Mouse (Mus musculus): ENCODE data around the gene Ptpro. TPM values are rescaled to one million over a fixed set of nuclear protein-coding genes. Genes with fewer than 3 reads are reported as not detected.
A peak's percentile ranks its signal among the peaks of the same experiment; 100 is the strongest.
"Not testable (repeated sequence)": the region's sequence is repeated elsewhere in the genome, so short reads cannot be mapped to it uniquely, and the experiment has no call there.

The Ptpro gene
- total RNA-seq, 2 experiments from 2014 or later: 24.6 to 41.4 TPM

DNA sequence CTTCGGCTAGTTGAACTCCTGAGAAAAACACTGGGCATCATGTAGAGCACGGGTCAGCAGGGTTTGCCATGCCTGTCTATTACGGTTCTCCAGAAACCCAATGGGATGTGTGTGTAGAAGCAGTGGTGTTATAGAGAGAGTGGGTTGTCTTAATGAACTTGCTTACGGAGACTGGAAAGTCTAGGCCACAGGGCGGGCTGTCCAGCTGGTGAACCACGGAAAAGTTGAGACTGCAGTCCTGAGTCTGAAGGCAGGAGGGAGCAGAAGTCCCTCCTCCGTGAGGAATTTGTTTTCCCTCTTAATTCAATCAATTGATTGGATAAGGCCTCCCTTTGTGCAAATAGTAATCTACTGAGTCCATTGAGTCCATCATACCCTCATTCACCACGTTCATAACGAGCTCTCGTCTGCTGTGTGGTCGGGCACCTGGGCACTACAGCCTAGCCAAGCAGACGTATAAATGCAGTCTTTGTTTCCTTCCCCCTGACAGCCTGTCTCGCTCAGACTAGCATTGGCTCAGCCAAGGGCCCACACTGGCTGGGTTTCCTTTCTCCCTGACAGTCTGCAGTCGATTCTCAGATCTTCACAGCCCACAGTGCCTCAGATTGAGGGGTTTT lies 181.5 kb downstream of the Ptpro start:
- intact Hi-C loops (cut with DNase I): no loop called here
- DNase-seq (ENCODE audit: low spot score in 2 of 2): no peak

DNA sequence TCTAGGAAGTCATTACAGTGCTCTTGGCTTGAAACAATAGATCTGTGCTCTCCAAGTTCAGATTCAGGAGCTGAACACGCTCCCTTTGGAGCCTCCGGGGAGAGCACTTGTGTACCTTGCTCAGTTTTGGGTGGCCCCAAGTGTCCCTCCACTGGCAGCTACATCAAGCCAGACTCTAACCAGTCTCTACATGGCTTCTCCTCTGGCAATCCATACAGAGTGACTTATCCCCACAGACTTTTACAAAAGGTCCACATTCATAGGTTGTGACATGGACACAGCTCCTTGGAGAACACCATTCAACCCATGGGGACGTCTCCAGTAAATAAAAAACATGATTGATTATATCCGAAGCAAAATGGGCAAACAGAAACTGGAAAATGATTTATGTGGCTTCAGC lies 185.4 kb downstream of the Ptpro start:
- intact Hi-C loops (cut with DNase I): no loop called here
- DNase-seq (ENCODE audit: low spot score in 2 of 2): no peak

DNA sequence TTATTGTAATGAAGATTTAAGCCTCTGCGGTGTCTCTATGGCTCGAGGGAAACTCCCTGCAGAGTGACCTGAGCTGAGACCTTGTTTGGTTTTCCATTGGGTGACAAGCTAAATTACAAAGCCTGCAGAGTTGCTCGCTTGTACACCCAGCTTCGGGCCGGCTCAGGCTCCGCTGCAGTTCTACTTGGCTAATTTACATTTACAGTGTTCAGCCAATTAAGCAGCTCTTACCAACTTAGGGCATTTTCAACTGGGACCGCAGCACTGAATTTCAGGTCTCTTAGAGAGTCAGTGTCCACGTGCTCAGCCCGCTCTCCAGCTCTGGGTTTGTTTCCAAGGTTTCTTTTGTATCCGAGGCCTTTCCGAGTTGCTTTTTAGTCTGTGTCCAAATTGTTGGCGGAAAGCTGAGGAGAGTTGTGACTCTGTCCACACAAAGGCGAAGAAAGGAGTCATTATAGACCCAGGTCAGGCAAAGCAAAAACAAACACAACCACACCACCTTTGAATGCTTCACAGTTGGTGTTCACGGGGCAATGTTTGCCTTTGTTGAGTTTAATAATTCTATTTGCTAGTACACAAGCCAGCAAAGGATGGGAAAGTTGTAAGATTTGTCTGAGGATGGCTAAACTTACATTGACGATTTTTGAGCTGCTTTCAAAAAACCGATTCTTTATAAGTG lies 185.9 kb downstream of the Ptpro start:
- intact Hi-C loops (cut with DNase I): no loop called here
- DNase-seq (ENCODE audit: low spot score in 2 of 2): no peak

DNA sequence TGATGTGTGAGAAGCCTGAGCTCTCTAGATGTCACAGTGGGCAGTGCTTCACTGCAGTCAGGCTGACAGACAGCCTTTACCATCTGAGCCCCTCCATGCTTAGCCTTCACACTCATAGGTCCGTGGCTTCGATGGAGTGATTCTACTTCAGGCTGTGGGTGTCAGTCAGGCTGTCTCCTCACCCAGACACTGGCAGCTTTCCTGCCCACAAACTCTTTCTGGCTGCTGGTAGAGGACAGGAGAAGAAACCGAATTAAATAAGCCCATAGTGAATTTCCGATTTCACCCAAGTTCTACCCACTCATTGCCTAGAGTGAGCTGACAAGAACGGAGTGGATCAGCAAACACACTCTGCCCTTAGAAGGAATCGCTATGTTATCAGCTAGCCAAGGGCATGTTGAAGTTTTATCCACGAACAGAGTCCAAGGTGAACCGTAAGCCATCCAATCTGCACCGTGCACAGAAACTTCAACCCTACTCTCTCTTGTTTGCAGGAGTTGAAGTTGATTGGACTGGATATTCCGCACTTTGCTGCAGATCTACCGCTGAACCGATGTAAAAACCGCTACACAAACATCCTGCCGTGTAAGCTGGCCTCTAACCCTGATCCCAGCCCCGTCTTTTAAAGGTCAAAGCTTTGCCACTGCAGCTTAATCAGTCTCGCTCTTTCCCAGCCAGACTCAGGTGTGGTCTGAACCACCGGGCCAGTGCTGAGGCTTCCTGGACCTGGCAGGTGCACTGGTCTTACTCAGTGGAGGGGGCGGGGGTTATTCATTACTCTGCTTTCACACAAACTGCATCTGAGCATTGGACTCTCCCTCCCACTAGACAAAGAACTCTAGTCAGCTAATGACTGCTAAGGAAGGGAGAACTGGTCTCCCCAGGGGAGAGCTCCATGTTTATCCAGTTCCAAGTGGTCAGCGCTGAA lies 188.7 kb downstream of the Ptpro start:
- intact Hi-C loops (cut with DNase I): no loop called here
- DNase-seq (ENCODE audit: low spot score in 2 of 2): peak; percentile 25 to 29

DNA sequence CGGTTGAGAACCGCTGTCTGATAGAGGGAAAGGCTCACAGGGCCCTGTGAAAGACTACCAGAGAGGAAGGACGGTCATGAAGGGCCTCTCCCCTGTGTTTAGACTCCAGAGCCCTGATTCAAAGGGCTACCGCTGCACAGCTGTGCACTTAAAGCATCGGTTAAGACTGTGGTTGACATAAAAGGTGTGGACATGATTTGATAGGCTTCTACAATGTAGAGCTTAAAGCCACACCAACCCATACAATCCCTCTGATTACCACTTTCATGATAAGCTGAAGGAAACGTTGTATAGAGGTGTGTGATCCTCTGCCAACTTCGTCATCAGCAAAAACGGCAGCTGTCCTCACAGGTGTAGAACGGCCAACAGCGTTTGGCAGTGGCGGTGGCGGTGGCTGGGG lies 191.0 kb downstream of the Ptpro start:
- intact Hi-C loops (cut with DNase I): no loop called here
- no peak for DNase-seq (ENCODE audit: low spot score in 2 of 2)

DNA sequence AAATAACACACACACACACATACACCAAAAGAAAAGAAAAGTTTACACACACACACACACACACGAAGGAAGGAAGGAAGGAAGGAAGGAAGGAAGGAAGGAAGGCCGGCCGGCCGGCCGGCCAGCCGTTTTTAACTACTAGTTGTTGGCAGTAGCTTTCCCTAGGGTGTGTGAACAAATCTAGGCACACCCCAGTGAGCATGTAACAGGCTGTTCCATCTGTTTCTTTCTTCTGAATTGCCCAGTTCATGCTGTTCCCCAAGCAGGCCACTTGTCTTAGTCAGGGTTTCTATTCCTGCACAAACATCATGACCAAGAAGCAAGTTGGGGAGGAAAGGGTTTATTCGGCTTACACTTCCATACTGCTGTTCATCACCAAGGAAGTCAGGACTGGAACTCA lies 194.0 kb downstream of the Ptpro start:
- intact Hi-C loops (cut with DNase I); DNase-seq (ENCODE audit: low spot score in 2 of 2): not testable (repeated sequence)

DNA sequence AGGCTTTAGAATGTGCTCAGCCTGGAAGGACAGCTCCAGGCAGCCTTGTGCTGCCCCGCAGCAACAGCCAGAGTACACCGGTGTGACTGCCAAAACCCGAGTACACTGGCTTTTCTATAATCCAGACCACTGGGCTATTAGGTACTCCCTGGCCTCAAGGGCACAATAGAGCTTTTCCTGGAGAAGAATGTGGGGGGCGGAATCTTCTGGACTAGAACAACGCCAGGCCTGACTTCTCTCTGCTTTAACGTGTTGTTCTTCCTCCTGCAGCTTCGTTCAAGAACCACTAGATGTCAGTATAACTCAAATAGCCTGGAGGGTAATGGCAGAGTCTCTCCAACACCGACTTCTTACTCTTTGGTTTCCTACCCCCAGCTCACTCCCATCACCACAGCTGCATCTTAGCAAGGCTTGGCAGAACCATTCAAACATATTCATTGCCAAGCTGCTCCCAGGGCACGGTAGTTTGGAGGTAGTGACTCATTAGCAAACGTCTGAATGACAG lies 203.5 kb downstream of the Ptpro start:
- intact Hi-C loops (cut with DNase I): loop anchor here (1.0 to 5.0 kb wide), 3 partner anchors 192 to 269 kb away; no protein-coding TSS in a partner anchor

DNA sequence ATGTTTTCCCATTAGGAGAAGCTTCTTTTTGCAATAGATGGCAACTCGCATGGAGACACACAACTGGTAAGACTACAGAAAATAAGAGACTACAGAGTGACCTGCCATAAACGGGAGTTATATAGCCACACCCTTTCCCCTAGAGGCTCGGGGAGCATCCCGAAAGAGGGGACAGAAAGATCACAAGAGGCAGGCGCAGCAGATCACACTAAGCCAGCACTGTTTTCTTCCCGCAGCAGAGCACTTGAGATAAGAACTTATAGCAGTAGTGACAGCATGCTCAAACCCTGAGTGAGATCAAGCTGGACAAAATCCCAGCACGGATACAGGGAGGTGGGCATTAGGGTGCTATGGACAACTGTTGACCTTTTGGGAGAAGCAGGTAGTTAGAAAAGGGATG lies 203.9 kb downstream of the Ptpro start:
- no peak for DNase-seq (ENCODE audit: low spot score in 2 of 2)
- intact Hi-C loops (cut with DNase I): loop anchor here (5.0 kb wide), 2 partner anchors 191 to 206 kb away; no protein-coding TSS in a partner anchor

More for the DNA sequence above, 203.5 kb downstream of the Ptpro start:
- peak in 1 of 2 experiments; percentile 13 for DNase-seq (ENCODE audit: low spot score in 2 of 2)

DNA sequence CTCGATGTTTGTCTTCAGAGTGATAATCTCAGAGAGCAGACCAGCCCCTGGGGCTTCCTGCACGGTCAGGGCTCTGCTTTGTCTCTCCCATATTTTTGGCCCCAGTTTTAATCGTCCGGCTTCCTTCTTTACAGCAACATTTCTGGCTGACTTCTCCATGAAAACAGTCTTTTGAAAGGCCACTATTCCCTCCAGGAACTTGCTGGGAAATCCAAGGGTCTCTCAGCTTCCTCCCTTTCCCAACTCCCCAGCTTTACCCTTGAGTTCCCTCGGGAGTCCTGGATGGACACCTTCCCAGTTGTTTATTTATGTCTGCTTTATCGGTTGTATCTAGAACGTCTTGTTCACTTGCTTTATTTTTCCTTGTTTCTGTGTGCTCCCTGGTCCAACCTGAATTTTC lies 205.1 kb downstream of the Ptpro start:
- DNase-seq (ENCODE audit: low spot score in 2 of 2): no peak
- intact Hi-C loops (cut with DNase I): loop anchor here (1.0 to 5.0 kb wide), 3 partner anchors 40 to 205 kb away; no protein-coding TSS in a partner anchor

DNA sequence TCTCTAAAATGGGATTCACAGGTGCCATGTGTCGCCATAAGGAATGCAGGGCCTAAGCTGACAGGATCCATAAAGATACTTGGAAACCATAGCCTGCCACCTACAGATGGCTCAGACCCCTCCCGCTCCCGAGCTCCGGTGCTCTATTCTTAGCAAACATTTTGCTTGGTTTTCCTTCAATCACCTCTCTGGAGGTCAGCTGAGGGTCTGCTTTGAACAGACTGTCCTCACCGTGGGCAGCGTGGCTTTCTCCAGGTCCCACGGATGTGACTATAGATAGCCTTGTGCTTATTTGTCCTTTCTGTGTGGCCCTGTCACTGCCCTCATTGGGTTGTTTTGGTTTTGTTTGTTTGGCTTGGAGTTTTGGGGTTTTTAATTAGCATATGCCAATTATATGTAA lies 206.0 kb downstream of the Ptpro start:
- intact Hi-C loops (cut with DNase I): loop anchor here (5.0 kb wide), 2 partner anchors 189 to 204 kb away; no protein-coding TSS in a partner anchor
- no peak for DNase-seq (ENCODE audit: low spot score in 2 of 2)

DNA sequence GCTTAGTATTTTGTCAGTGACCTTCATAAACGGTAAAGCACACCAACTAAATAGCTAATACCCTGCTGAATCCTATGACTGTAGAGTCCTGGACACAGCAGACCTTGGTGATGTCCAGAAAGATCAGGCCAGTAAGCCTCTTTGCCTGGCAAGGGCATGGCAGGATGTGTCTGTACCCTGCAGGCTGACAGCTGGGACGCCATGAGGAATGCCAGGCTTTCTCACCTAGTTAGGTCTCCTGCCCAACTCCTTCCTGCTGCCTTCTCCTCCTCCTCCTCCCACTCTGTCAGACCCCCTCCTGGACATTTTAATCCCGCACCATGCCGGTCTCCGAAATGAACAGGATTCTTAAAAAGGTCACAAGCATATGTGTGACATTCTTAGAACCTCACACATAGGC lies 211.7 kb downstream of the Ptpro start:
- intact Hi-C loops (cut with DNase I): no loop called here
- DNase-seq (ENCODE audit: low spot score in 2 of 2): no peak

DNA sequence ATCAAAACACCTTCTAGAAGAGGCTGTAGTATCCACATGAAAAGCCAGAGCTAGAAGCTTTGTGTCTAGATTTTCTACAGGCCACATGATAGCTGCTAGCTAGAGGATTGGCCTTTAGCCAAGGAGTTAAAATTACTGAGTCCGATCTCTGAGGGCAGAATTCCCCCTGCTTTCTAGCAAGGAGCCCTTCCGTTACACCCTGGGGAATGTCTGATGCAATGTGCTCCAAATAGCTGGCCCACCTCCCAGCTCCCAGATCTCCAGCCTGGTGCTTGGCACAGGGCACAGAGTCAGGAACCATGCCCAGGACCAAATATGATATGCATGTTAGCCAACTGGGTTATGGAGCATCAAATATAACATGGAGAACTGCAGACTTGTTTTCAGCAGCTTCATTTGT lies 213.1 kb downstream of the Ptpro start:
- DNase-seq (ENCODE audit: low spot score in 2 of 2): peak in 1 of 2 experiments; percentile 14
- intact Hi-C loops (cut with DNase I): no loop called here

DNA sequence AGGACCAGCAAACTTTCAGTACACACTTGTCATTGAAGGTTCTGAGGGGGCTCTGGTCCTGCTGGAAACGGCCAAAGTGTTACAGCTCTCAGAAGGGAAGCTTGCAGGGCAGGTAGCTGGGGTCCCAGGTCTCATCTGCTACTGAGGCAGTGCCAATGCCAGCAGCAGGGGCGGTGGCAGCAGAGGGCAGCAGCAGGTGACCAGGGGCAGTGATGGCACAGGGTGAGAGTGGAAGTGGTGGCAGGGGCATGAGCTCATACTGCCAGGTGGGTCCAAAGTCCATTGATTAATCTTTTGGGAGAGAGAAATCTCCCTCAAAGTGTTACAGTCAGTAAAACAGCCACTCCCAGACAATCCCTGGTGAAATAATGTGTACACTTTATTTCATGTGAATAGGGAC lies 214.1 kb downstream of the Ptpro start:
- no peak for DNase-seq (ENCODE audit: low spot score in 2 of 2)
- intact Hi-C loops (cut with DNase I): no loop called here

DNA sequence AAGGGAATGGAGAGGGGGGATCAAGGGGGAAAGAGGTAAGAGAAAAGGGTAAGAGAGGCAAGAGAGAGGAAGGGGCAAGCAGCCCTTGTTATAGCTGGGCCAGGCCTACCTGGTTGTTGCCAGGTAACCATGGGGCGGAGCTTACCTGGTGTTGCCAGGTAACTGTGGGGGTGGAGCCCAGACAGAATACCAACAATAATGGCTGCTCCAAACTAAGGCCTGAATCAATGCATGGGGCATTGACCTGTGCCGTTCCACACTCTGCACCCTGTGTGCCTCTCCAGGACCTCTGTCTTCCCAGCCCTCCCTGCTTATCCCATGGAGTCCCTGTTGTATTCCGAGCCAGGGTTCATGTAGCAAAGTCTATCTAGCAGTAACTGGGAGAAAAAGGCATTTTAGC lies 215.6 kb downstream of the Ptpro start:
- intact Hi-C loops (cut with DNase I): no loop called here
- DNase-seq (ENCODE audit: low spot score in 2 of 2): no peak

DNA sequence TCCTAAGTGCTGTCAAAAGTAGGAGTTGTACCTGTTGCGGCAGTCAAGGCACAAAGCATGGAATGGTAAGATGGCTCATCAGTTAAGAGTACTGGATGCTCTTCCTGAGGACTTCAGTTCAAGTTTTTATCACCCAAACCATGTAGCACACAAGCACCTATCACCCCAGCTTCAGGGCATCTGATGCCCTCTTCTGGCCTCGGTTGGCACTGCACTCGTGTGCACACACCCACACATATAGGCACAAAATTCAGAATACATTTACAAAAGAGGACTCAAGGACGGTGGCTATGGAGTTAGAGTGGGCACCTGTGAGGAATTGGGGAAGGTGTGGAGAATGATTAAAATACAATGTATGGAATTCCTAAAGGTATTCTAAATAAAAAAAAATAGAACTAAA lies 217.4 kb downstream of the Ptpro start:
- intact Hi-C loops (cut with DNase I): no loop called here
- no peak for DNase-seq (ENCODE audit: low spot score in 2 of 2)

DNA sequence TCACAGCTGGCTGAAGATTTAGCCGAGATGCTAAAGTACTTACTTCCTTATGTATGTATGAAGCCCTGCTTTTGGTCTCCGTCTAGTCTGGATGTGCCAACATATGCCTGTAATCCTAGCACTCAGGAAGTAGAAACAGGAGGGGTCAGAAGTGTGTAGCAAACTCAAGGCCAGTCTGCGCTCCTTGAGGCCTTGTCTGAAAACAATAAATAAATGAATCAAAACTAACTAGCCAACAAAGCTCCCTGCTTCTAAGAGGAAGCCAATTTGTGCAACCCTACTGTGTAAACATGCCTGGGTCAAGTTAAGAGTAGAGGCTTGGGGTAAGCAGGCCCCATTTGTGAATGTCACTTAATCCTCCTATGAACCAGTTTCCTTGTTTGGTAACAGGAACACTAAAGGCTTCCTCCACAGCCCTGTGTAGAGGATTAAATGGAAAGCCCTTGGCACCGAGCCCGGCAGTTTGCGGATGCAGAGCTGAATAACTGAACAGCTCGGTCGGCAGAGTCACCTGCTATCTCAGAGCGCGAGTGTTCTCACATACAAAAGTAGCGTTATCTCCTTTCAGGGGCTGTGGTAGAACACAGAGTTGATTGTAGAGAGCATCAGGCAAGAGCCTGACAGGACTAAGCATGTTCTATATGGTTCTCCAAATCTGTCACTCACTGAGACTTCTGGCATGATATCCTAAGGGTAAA lies 218.9 kb downstream of the Ptpro start:
- intact Hi-C loops (cut with DNase I): no loop called here
- DNase-seq (ENCODE audit: low spot score in 2 of 2): peak; percentile 58 to 70

DNA sequence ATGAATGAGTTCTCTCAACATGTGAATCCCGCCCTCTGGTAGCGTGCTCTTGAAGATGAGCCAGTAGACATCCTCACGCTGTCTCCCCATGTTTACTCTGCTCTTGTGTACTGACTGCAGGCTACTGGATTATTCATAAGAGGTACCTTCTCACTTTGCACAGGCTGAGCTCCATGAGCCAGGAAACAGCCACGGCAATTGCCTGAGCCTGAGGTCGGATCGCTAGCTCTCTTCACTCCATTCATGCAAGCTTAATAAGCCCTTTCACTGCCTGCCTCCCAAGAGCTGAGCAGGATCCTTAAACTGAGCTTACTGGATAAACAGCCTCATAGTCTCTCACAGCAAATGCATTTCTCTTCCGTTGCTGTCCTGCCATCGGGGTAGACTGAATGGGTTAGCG lies 220.0 kb downstream of the Ptpro start:
- intact Hi-C loops (cut with DNase I): no loop called here
- DNase-seq (ENCODE audit: low spot score in 2 of 2): no peak

DNA sequence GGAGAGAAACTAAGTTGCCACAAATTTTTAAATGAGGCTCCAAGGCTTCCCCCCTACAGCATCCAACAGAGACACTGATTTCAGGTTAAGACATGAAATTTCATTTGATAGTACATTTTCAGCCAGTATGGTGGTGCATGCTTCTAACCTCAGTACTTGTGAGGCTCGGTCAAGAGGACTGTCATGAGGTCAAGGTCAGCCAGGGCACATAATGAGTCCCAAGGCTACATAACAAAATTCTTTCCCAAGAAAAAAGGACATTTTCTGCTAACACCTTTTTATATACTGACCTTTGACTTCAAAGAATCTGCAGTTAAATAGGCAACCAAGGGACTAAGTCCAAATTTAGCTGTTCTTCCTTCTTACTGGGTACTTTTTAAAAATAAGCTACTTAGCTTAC lies 221.3 kb downstream of the Ptpro start:
- no peak for DNase-seq (ENCODE audit: low spot score in 2 of 2)
- intact Hi-C loops (cut with DNase I): no loop called here

DNA sequence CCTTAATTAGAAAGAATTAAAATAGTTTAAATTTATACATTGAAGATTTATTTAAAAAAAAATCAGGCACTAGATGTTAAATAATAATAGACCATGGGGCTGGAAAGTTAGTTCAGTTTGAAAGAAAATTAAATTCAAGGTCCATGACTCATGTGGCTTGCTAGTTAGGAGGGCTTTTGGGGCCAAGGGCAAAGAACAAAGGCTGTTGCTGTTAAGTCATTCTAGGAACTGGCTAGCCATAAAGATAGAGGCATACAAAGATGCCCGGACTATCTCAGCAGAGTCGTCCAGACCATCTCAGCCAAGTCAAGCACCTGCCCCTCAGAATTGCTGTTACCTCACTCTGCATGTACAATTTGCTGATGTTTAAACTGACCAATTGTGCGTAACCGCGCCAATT lies 223.6 kb downstream of the Ptpro start:
- DNase-seq (ENCODE audit: low spot score in 2 of 2); intact Hi-C loops (cut with DNase I): not testable (repeated sequence)

All from left cerebral cortex, postnatal 36 days (tissue).